Mouse (Mus musculus) limb, embryonic 15.5 days (tissue): Measurements from ENCODE around the gene Gm5105. TPM values are rescaled to one million over a fixed set of nuclear protein-coding genes. Genes with fewer than 3 reads are reported as not detected.

Experiments
- polyA plus RNA-seq: library from polyadenylated mRNA; unstranded; fragments of >200 nt; fragmentation: Nextera tagmentation; extraction: Ambion mirVana; gene quantifications from 2 replicates; pipeline ENCODE4 v1.2.1, GENCODE M21; 2015

Gm5105 gene
- polyA plus RNA-seq, 1 experiment from 2014 or later: 0.26 TPM

Other genes with a start within 250 kb of the Gm5105 start
- 1,142 and 1,223 TPM in 2 replicates for gene H2afz, start 202.9 kb downstream of the Gm5105 start, polyA plus RNA-seq
- 11.1 and 11.6 TPM in 2 replicates for gene Dnajb14, start 199.7 kb downstream of the Gm5105 start, polyA plus RNA-seq
- gene Lamtor3, start 148.9 kb downstream of the Gm5105 start, polyA plus RNA-seq: 116 TPM in 2 replicates
- gene Dapp1, start 85.8 kb downstream of the Gm5105 start, polyA plus RNA-seq: 10.3 and 10.7 TPM in 2 replicates
- 2.8 and 6.4 TPM in 2 replicates for gene 1110002E22Rik, start 2.3 kb downstream of the Gm5105 start, polyA plus RNA-seq
- 9.0 and 9.9 TPM in 2 replicates for gene Trmt10a, start 76.1 kb upstream of the Gm5105 start, polyA plus RNA-seq
- 6.2 and 6.8 TPM in 2 replicates for gene Mttp, start 77.6 kb upstream of the Gm5105 start, polyA plus RNA-seq
- gene 4930579F01Rik, start 126.4 kb upstream of the Gm5105 start, polyA plus RNA-seq: 0.10 TPM in 1 of 2 replicates, not detected in the other
- gene Adh7, start 150.4 kb upstream of the Gm5105 start, polyA plus RNA-seq: 4.1 and 5.2 TPM in 2 replicates
- 44.7 and 62.9 TPM in 2 replicates for gene Adh1, start 193.6 kb upstream of the Gm5105 start, polyA plus RNA-seq
- gene Adh6a, start 245.9 kb upstream of the Gm5105 start, polyA plus RNA-seq: 0.14 and 0.21 TPM in 2 replicates